Mouse (Mus musculus) heart, adult 2 months (tissue): ENCODE data around the gene Anapc7. TPM values are rescaled to one million over a fixed set of nuclear protein-coding genes. Genes with fewer than 3 reads are reported as not detected.
A peak's percentile ranks its signal among the peaks of the same experiment; 100 is the strongest.
"Not testable (repeated sequence)": the region's sequence is repeated elsewhere in the genome, so short reads cannot be mapped to it uniquely, and the experiment has no call there.

Experiments
- DNase-seq, 2 experiments: peaks; one replicate each; pipeline ENCODE4 v3.0.0; 2021
- H3K27ac ChIP-seq: fragments of 200-600 bp; 2 replicates; pipeline ENCODE4 v1.8.1; 2022
- H3K27me3 ChIP-seq: fragments of 200-500 bp; 2 replicates; pipeline ENCODE4 v1.6.1; 2012; ENCODE audit warnings: mild to moderate bottlenecking, low read length, inconsistent platforms, mixed read lengths; ENCODE audit not compliant: control insufficient read depth, insufficient read depth
- H3K36me3 ChIP-seq: fragments of 200-500 bp; 2 replicates; pipeline ENCODE4 v1.6.1; 2012; ENCODE audit warnings: low read length, inconsistent platforms; ENCODE audit not compliant: control insufficient read depth, insufficient read depth
- H3K4me1 ChIP-seq: fragments of 200-500 bp; 2 replicates; pipeline ENCODE4 v1.6.1; 2011; ENCODE audit warnings: low read length; ENCODE audit not compliant: control insufficient read depth, insufficient read depth
- H3K4me3 ChIP-seq: fragments of 200-600 bp; 2 replicates; pipeline ENCODE4 v1.8.1; 2022
- H3K79me2 ChIP-seq: fragments of 200-500 bp; replicated peaks from 2 replicates; pipeline ENCODE4 v1.6.1; 2012; ENCODE audit warnings: mild to moderate bottlenecking, inconsistent platforms, low read length, moderate library complexity, mixed read lengths; ENCODE audit not compliant: control insufficient read depth, insufficient read depth
- H3K9ac ChIP-seq: fragments of 200-500 bp; 2 replicates; pipeline ENCODE4 v1.6.1; 2012; ENCODE audit warnings: low read depth, mild to moderate bottlenecking, control low read depth, inconsistent platforms, low read length, mixed read lengths
- CTCF ChIP-seq: fragments of 200-600 bp; IDR thresholded peaks from 2 replicates; pipeline ENCODE4 v1.8.1; 2022; ENCODE audit warnings: antibody characterized with exemption, mild to moderate bottlenecking, moderate library complexity
- EP300 ChIP-seq: fragments of 200-500 bp; IDR thresholded peaks from 2 replicates; pipeline ENCODE4 v1.6.1; 2011; ENCODE audit warnings: low read depth, low read length, control low read depth; ENCODE audit not compliant: insufficient read depth
- POLR2A ChIP-seq: fragments of 200-500 bp; IDR thresholded peaks from 2 replicates; pipeline ENCODE4 v1.6.1; 2011; ENCODE audit warnings: mild to moderate bottlenecking, low read depth, low read length, control low read depth; ENCODE audit not compliant: insufficient read depth
- WGBS: fragments of 180-500 bp; shearing (Covaris S2); methylation state at CpG from one replicate; pipeline ENCODE4 v1.1.7; 2018; 5-methylcytosine and 5-hydroxymethylcytosine counted together
- intact Hi-C: fragments of 180-260 bp; cut with DNase I; formaldehyde crosslinking; loops from one replicate; pipeline ENCODE4 v1.15.1; 2025
- polyA plus RNA-seq: library from polyadenylated mRNA; depleted of rRNA; stranded (reverse); fragments of >200 nt; gene quantifications from 2 replicates; pipeline ENCODE4 v1.2.3, GENCODE M21; 2012
- total RNA-seq, 2 experiments: library from RNA; stranded (reverse); gene quantifications; 2 replicates each; pipeline ENCODE4 v1.2.3; 2021

Gene Anapc7
- total and polyA plus RNA-seq, 3 experiments: 23.2 to 27.1 (median 25.9) TPM

- no peak overlapping the region for H3K27ac ChIP-seq
- TF ChIP-seq CTCF (peak; percentile 55), POLR2A (no peak)
- 84% methylated on average over 19 of the region's 19 CpGs for WGBS
- no peaks in the 10 kb centered on the region for H3K79me2 ChIP-seq
- intact Hi-C loops: no loop called here
- DNase-seq: no peak
- H3K27me3 ChIP-seq: no peaks in the 10 kb centered on the region
- no peak overlapping the region for H3K4me3 ChIP-seq
- no peaks in the 10 kb centered on the region for H3K36me3 ChIP-seq
- H3K4me1 ChIP-seq: no peaks in the 10 kb centered on the region
- no peak overlapping the region for H3K9ac ChIP-seq
Observed at GRCm38 (mm10) chr5:122409692-122410645, 11.5 kb upstream of the Anapc7 start.

GRCm38 (mm10) chr5:122411892-122412291 lies 9.6 kb upstream of the Anapc7 start:
- no peak overlapping the region for H3K4me3 ChIP-seq
- DNase-seq: peak in 1 of 2 experiments; percentile 33
- intact Hi-C loops: no loop called here
- no peak overlapping the region for H3K27ac ChIP-seq
- H3K27me3 ChIP-seq: no peaks in the 10 kb centered on the region
- no peak overlapping the region for H3K9ac ChIP-seq
- TF ChIP-seq POLR2A (no peak), CTCF (no peak), EP300 (no peak)
- no peaks in the 10 kb centered on the region for H3K4me1 ChIP-seq
- no peaks in the 10 kb centered on the region for H3K79me2 ChIP-seq
- WGBS: 69% methylated on average over 5 of the region's 5 CpGs
- H3K36me3 ChIP-seq: no peaks in the 10 kb centered on the region

GRCm38 (mm10) chr5:122412826-122413225 lies 8.7 kb upstream of the Anapc7 start:
- TF ChIP-seq POLR2A (no peak), CTCF (no peak), EP300 (no peak)
- intact Hi-C loops: no loop called here
- Histone ChIP-seq H3K27ac (no peak overlapping the region), H3K4me3 (no peak overlapping the region), H3K9ac (no peak overlapping the region), H3K36me3 (no peaks in the 10 kb centered on the region), H3K79me2 (no peaks in the 10 kb centered on the region), H3K27me3 (no peaks in the 10 kb centered on the region), H3K4me1 (no peaks in the 10 kb centered on the region)
- DNase-seq: peak in 1 of 2 experiments; percentile 39
- WGBS: 45% methylated on average over 6 of the region's 6 CpGs

- Histone ChIP-seq H3K4me1 (no peaks in the 10 kb centered on the region), H3K9ac (no peak overlapping the region), H3K36me3 (no peaks in the 10 kb centered on the region), H3K4me3 (no peak overlapping the region), H3K79me2 (no peaks in the 10 kb centered on the region), H3K27ac (no peak overlapping the region), H3K27me3 (no peaks in the 10 kb centered on the region)
- intact Hi-C loops: no loop called here
- WGBS: 84% methylated on average over 5 of the region's 5 CpGs
- TF ChIP-seq POLR2A (no peak), CTCF (no peak), EP300 (no peak)
- peak in 1 of 2 experiments; percentile 24 for DNase-seq
Observed at GRCm38 (mm10) chr5:122414351-122414750, 7.1 kb upstream of the Anapc7 start.

- H3K27me3 ChIP-seq: no peaks in the 10 kb centered on the region
- no peaks in the 10 kb centered on the region for H3K79me2 ChIP-seq
- DNase-seq: no peak
- no peak overlapping the region for H3K27ac ChIP-seq
- no peaks in the 10 kb centered on the region for H3K36me3 ChIP-seq
- no peaks in the 10 kb centered on the region for H3K4me1 ChIP-seq
- intact Hi-C loops: no loop called here
- no peak for TF ChIP-seq CTCF
- no peak overlapping the region for H3K4me3 ChIP-seq
- H3K9ac ChIP-seq: no peak overlapping the region
- WGBS: 80% methylated on average over 12 of the region's 12 CpGs
Observed at GRCm38 (mm10) chr5:122415465-122415864, 6.0 kb upstream of the Anapc7 start.

GRCm38 (mm10) chr5:122420676-122421075 lies 817 bp upstream of the Anapc7 start:
- H3K4me3 ChIP-seq, H3K36me3 ChIP-seq, DNase-seq, H3K27ac ChIP-seq, H3K9ac ChIP-seq, H3K27me3 ChIP-seq, intact Hi-C loops, H3K79me2 ChIP-seq, H3K4me1 ChIP-seq: not testable (repeated sequence)
- WGBS: 58% methylated on average over 4 of the region's 4 CpGs
